Mouse (Mus musculus): Measurements from ENCODE around the gene H2-D1. TPM values are rescaled to one million over a fixed set of nuclear protein-coding genes. Genes with fewer than 3 reads are reported as not detected.

The H2-D1 gene
- 1,000 to 10,000 TPM; 1,708 to 1,769 TPM for total RNA-seq (2023)

GRCm38 (mm10) chr17:35262664-35263522 lies at the start of gene H2-D1:
H2-D1 (plus strand) TSS chr17:35262730.

GRCm38 (mm10) chr17:35220156-35220952 lies 42.2 kb upstream of the H2-D1 start, which contains the start of gene Gm16181:
Gm16181 (plus strand) TSS chr17:35220834.

GRCm38 (mm10) chr17:35233114-35233980 lies 29.2 kb upstream of the H2-D1 start, which contains the start of gene Atp6v1g2:
Atp6v1g2 (plus strand) TSS chr17:35233660.

GRCm38 (mm10) chr17:35235614-35236389 lies 26.7 kb upstream of the H2-D1 start, which contains the start of gene Nfkbil1:
Nfkbil1 (minus strand) TSS chr17:35235792.

GRCm38 (mm10) chr17:35241305-35242014 lies 21.1 kb upstream of the H2-D1 start, which contains the start of gene Ddx39b:
Ddx39b (plus strand) TSS chr17:35241746.

Other genes with a start within 250 kb of the H2-D1 start
- gene Vwa7, start 246.2 kb upstream of the H2-D1 start, total RNA-seq (2023) = under 1 TPM; 0.50 to 0.75 TPM
- gene Sapcd1, start 234.7 kb upstream of the H2-D1 start, total RNA-seq (2023) = 1 to 10 TPM; 4.8 to 5.7 TPM
- gene Msh5, start 216.0 kb upstream of the H2-D1 start, total RNA-seq (2023) = 10 to 100 TPM in 1 of 2 experiments, 1 to 10 TPM in 1; 9.7 to 13.8 TPM
- gene Clic1, start 212.8 kb upstream of the H2-D1 start, total RNA-seq (2023) = 100 to 1,000 TPM; 210 to 218 TPM
- 1 to 10 TPM; 3.4 to 5.2 TPM for gene Ddah2, start 203.7 kb upstream of the H2-D1 start, total RNA-seq (2023)
- not detected for gene Ly6g6c, start 197.3 kb upstream of the H2-D1 start, total RNA-seq (2023)
- gene Mpig6b, start 196.5 kb upstream of the H2-D1 start, total RNA-seq (2023) = not detected
- not detected for gene Ly6g6e, start 185.8 kb upstream of the H2-D1 start, total RNA-seq (2023)
- gene Ly6g6d, start 184.7 kb upstream of the H2-D1 start, total RNA-seq (2023) = not detected
- gene Ly6g6f, start 177.1 kb upstream of the H2-D1 start, total RNA-seq (2023) = not detected
- 10 to 100 TPM; 71.6 to 74.8 TPM for gene Abhd16a, start 173.5 kb upstream of the H2-D1 start, total RNA-seq (2023)
- not detected for gene Ly6g5c, start 154.5 kb upstream of the H2-D1 start, total RNA-seq (2023)
- gene Ly6g5b, start 147.3 kb upstream of the H2-D1 start, total RNA-seq (2023) = 1 to 10 TPM; 1.5 to 1.7 TPM
- gene Gpank1, start 141.3 kb upstream of the H2-D1 start, total RNA-seq (2023) = 10 to 100 TPM; 31.1 to 34.0 TPM
- gene Csnk2b, start 140.7 kb upstream of the H2-D1 start, total RNA-seq (2023) = 100 to 1,000 TPM; 126 to 147 TPM
- gene D17H6S53E, start 136.4 kb upstream of the H2-D1 start, total RNA-seq (2023) = 10 to 100 TPM; 16.6 to 25.1 TPM
- gene Apom, start 130.7 kb upstream of the H2-D1 start, total RNA-seq (2023) = under 1 TPM; 0.56 to 0.93 TPM
- 100 to 1,000 TPM; 412 to 463 TPM for gene Bag6, start 127.6 kb upstream of the H2-D1 start, total RNA-seq (2023)
- 100 to 1,000 TPM; 364 to 379 TPM for gene Prrc2a, start 97.8 kb upstream of the H2-D1 start, total RNA-seq (2023)
- gene Aif1, start 86.7 kb upstream of the H2-D1 start, total RNA-seq (2023) = 1 to 10 TPM; 1.7 to 5.1 TPM
- 10 to 100 TPM; 32.6 to 54.4 TPM for gene Lst1, start 74.3 kb upstream of the H2-D1 start, total RNA-seq (2023)
- 100 to 1,000 TPM; 669 to 686 TPM for gene Ltb, start 68.3 kb upstream of the H2-D1 start, total RNA-seq (2023)
- gene Tnf, start 60.7 kb upstream of the H2-D1 start, total RNA-seq (2023) = 10 to 100 TPM in 1 of 2 experiments, 1 to 10 TPM in 1; 9.6 to 14.5 TPM
- 10 to 100 TPM; 45.0 to 61.0 TPM for gene Lta, start 57.4 kb upstream of the H2-D1 start, total RNA-seq (2023)
- gene Gm16181, start 41.9 kb upstream of the H2-D1 start, total RNA-seq (2023) = not detected
- gene Atp6v1g2, start 29.1 kb upstream of the H2-D1 start, total RNA-seq (2023) = 1 to 10 TPM; 1.2 to 2.9 TPM
- 10 to 100 TPM; 11.2 to 16.2 TPM for gene Nfkbil1, start 26.9 kb upstream of the H2-D1 start, total RNA-seq (2023)
- 100 to 1,000 TPM; 440 to 473 TPM for gene Ddx39b, start 21.0 kb upstream of the H2-D1 start, total RNA-seq (2023)
- gene H2-Q1, start 57.7 kb downstream of the H2-D1 start, total RNA-seq (2023) = 10 to 100 TPM in 1 of 2 experiments, 1 to 10 TPM in 1; 9.7 to 10.1 TPM
- gene H2-Q2, start 79.5 kb downstream of the H2-D1 start, total RNA-seq (2023) = 1 to 10 TPM; 8.2 to 8.9 TPM
- 100 to 1,000 TPM; 285 to 307 TPM for gene H2-Q4, start 116.9 kb downstream of the H2-D1 start, total RNA-seq (2023)
- 100 to 1,000 TPM; 249 to 254 TPM for gene H2-Q6, start 162.1 kb downstream of the H2-D1 start, total RNA-seq (2023)
- gene H2-Q7, start 176.4 kb downstream of the H2-D1 start, total RNA-seq (2023) = 100 to 1,000 TPM; 133 to 144 TPM
- gene H2-Q10, start 207.4 kb downstream of the H2-D1 start, total RNA-seq (2023) = 10 to 100 TPM; 53.7 to 58.6 TPM
- 1 to 10 TPM in 1 of 2 experiments, under 1 TPM in 1; 0.42 to 1.7 TPM for gene Pou5f1, start 243.3 kb downstream of the H2-D1 start, total RNA-seq (2023)